Mouse (Mus musculus): ENCODE data around the gene Zfp598. TPM values are rescaled to one million over a fixed set of nuclear protein-coding genes. Genes with fewer than 3 reads are reported as not detected.

Gene Zfp598
- polyA plus RNA-seq, 1 experiment from 2014 or later, result 18.1 TPM

DNA sequence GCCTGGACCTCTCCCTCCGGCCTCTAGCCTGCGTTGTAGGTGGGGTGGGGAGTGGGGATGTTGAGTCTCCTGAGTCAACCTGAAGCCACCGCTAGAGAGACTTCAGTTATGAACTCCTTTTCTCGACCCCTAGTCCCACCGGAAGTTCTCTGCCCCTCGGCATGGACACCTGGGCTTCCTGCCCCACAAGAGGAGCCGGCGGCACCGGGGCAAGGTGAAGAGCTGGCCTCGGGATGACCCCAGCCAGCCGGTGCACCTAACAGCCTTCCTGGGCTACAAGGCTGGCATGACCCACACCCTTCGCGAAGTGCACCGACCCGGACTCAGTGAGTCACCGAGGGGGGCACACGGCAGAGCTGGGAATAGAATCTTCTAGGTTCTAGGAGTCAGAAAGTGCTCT lies 58.7 kb downstream of the Zfp598 start:
- H3K9ac ChIP-seq (ENCODE audit: low read depth, low read length), result no peak overlapping the region
- TF ChIP-seq CTCF (IDR thresholded peaks at IDR 0.05; ENCODE audit: low read depth), result no peak
- no peaks in the 10 kb centered on the region for H3K27me3 ChIP-seq (ENCODE audit: insufficient read depth, low read length)
- no peaks in the 10 kb centered on the region for H3K36me3 ChIP-seq (ENCODE audit: insufficient read depth, low read length)
- WGBS, result 66% methylated on average over 17 of the region's 17 CpGs
- ATAC-seq (replicated peaks; ENCODE audit: low FRiP score, low read depth) (no peak), DNase-seq (ENCODE audit: low spot score) (no peak)
- no peak overlapping the region for H3K4me3 ChIP-seq (replicated peaks; ENCODE audit: low read depth, low read length)
- H3K4me2 ChIP-seq (ENCODE audit: low read length), result no peak overlapping the region
- no peaks in the 10 kb centered on the region for H3K4me1 ChIP-seq (replicated peaks; ENCODE audit: insufficient read depth, low read length)
- no peak overlapping the region for H3K27ac ChIP-seq
- no peaks in the 10 kb centered on the region for H3K9me3 ChIP-seq (replicated peaks; ENCODE audit: low read length)

DNA sequence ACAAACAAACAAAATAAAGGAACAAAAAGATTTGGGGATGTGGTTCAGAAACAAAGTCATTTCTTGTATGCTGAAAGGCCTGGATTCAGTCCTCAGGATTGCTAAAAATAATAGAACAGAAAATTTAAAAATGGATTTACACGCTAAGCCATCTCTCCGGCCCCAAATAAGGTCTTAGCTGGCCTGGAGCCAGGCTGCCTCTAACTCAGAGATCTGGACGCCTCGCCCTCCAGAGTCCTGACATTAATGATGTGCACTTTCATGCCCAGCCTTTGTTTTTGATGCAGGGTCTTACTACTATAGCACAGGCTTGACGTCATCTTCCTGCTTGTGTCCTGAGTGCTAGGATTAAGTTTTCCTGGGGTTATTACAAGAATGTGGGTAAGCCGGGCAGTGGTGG lies 59.6 kb downstream of the Zfp598 start:
- Histone ChIP-seq H3K9ac (ENCODE audit: low read depth, low read length) (no peak overlapping the region), H3K36me3 (ENCODE audit: insufficient read depth, low read length) (no peaks in the 10 kb centered on the region), H3K4me1 (replicated peaks; ENCODE audit: insufficient read depth, low read length) (no peaks in the 10 kb centered on the region), H3K27ac (no peak overlapping the region), H3K9me3 (replicated peaks; ENCODE audit: low read length) (no peaks in the 10 kb centered on the region), H3K4me3 (replicated peaks; ENCODE audit: low read depth, low read length) (no peak overlapping the region), H3K4me2 (ENCODE audit: low read length) (no peak overlapping the region), H3K27me3 (ENCODE audit: insufficient read depth, low read length) (no peaks in the 10 kb centered on the region)
- ATAC-seq (replicated peaks; ENCODE audit: low FRiP score, low read depth) (no peak), DNase-seq (ENCODE audit: low spot score) (no peak)
- no peak for TF ChIP-seq CTCF (IDR thresholded peaks at IDR 0.05; ENCODE audit: low read depth)
- WGBS, result 69% methylated on average over 6 of the region's 6 CpGs

DNA sequence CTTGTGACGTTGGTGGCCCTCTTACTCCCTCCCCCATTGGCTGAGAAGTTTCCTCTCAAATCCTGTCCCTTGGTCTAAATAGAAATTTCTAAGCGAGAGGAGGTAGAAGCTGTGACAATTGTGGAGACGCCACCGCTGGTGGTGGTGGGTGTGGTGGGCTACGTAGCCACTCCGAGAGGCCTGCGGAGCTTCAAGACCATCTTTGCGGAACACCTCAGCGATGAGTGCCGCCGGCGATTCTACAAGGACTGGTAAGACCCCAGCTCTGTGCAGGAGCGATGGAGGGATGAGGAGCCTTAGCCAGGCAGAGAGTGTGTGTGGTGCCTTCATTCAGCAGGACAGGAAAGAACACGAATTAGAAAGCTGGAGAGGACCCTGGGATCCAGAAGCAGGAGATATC lies 61.3 kb downstream of the Zfp598 start:
- no peaks in the 10 kb centered on the region for H3K9me3 ChIP-seq (replicated peaks; ENCODE audit: low read length)
- no peak overlapping the region for H3K9ac ChIP-seq (ENCODE audit: low read depth, low read length)
- no peaks in the 10 kb centered on the region for H3K27me3 ChIP-seq (ENCODE audit: insufficient read depth, low read length)
- 83% methylated on average over 14 of the region's 14 CpGs for WGBS
- no peak for TF ChIP-seq CTCF (IDR thresholded peaks at IDR 0.05; ENCODE audit: low read depth)
- no peak overlapping the region for H3K27ac ChIP-seq
- ATAC-seq (replicated peaks; ENCODE audit: low FRiP score, low read depth) (no peak), DNase-seq (ENCODE audit: low spot score) (no peak)
- peaks cover 1% of the 10 kb centered on the region for H3K4me1 ChIP-seq (replicated peaks; ENCODE audit: insufficient read depth, low read length)
- no peak overlapping the region for H3K4me3 ChIP-seq (replicated peaks; ENCODE audit: low read depth, low read length)
- H3K36me3 ChIP-seq (ENCODE audit: insufficient read depth, low read length), result no peaks in the 10 kb centered on the region
- no peak overlapping the region for H3K4me2 ChIP-seq (ENCODE audit: low read length)

Other genes starting within 250 kb of the Zfp598 start
- 109 and 136 TPM in 2 replicates for gene Eci1, start 243.0 kb upstream of the Zfp598 start, polyA plus RNA-seq (2015; fragmentation: Nextera tagmentation; extraction: Ambion mirVana)
- gene Dnase1l2, start 226.6 kb upstream of the Zfp598 start, polyA plus RNA-seq (2015; fragmentation: Nextera tagmentation; extraction: Ambion mirVana), result 3.8 and 4.1 TPM in 2 replicates
- gene E4f1, start 199.4 kb upstream of the Zfp598 start, polyA plus RNA-seq (2015; fragmentation: Nextera tagmentation; extraction: Ambion mirVana), result 9.8 and 12.0 TPM in 2 replicates
- gene Pgp, start 199.3 kb upstream of the Zfp598 start, polyA plus RNA-seq (2015; fragmentation: Nextera tagmentation; extraction: Ambion mirVana), result 61.7 and 64.0 TPM in 2 replicates
- 1.2 and 1.6 TPM in 2 replicates for gene Bricd5, start 195.8 kb upstream of the Zfp598 start, polyA plus RNA-seq (2015; fragmentation: Nextera tagmentation; extraction: Ambion mirVana)
- 24.1 and 24.2 TPM in 2 replicates for gene Mlst8, start 190.6 kb upstream of the Zfp598 start, polyA plus RNA-seq (2015; fragmentation: Nextera tagmentation; extraction: Ambion mirVana)
- gene Caskin1, start 181.1 kb upstream of the Zfp598 start, polyA plus RNA-seq (2015; fragmentation: Nextera tagmentation; extraction: Ambion mirVana), result 0.82 and 1.1 TPM in 2 replicates
- 59.4 and 67.3 TPM in 2 replicates for gene Traf7, start 141.7 kb upstream of the Zfp598 start, polyA plus RNA-seq (2015; fragmentation: Nextera tagmentation; extraction: Ambion mirVana)
- 3.5 and 3.7 TPM in 2 replicates for gene Rab26, start 135.5 kb upstream of the Zfp598 start, polyA plus RNA-seq (2015; fragmentation: Nextera tagmentation; extraction: Ambion mirVana)
- 10.6 and 17.7 TPM in 2 replicates for gene Pkd1, start 119.9 kb upstream of the Zfp598 start, polyA plus RNA-seq (2015; fragmentation: Nextera tagmentation; extraction: Ambion mirVana)
- gene Tsc2, start 37.1 kb upstream of the Zfp598 start, polyA plus RNA-seq (2015; fragmentation: Nextera tagmentation; extraction: Ambion mirVana), result 36.4 and 42.4 TPM in 2 replicates
- 13.4 and 14.9 TPM in 2 replicates for gene Nthl1, start 37.0 kb upstream of the Zfp598 start, polyA plus RNA-seq (2015; fragmentation: Nextera tagmentation; extraction: Ambion mirVana)
- 141 and 145 TPM in 2 replicates for gene Slc9a3r2, start 19.4 kb upstream of the Zfp598 start, polyA plus RNA-seq (2015; fragmentation: Nextera tagmentation; extraction: Ambion mirVana)
- 0.32 and 0.38 TPM in 2 replicates for gene Npw, start 11.2 kb upstream of the Zfp598 start, polyA plus RNA-seq (2015; fragmentation: Nextera tagmentation; extraction: Ambion mirVana)
- 1.4 and 1.7 TPM in 2 replicates for gene Syngr3, start 20.3 kb downstream of the Zfp598 start, polyA plus RNA-seq (2015; fragmentation: Nextera tagmentation; extraction: Ambion mirVana)
- 43.3 and 47.6 TPM in 2 replicates for gene Gfer, start 26.5 kb downstream of the Zfp598 start, polyA plus RNA-seq (2015; fragmentation: Nextera tagmentation; extraction: Ambion mirVana)
- gene Noxo1, start 26.5 kb downstream of the Zfp598 start, polyA plus RNA-seq (2015; fragmentation: Nextera tagmentation; extraction: Ambion mirVana), result 2.6 and 2.7 TPM in 2 replicates
- 50.5 and 57.3 TPM in 2 replicates for gene Tbl3, start 38.0 kb downstream of the Zfp598 start, polyA plus RNA-seq (2015; fragmentation: Nextera tagmentation; extraction: Ambion mirVana)
- not detected in 2 replicates for gene Rnf151, start 48.4 kb downstream of the Zfp598 start, polyA plus RNA-seq (2015; fragmentation: Nextera tagmentation; extraction: Ambion mirVana)
- gene Rps2, start 48.4 kb downstream of the Zfp598 start, polyA plus RNA-seq (2015; fragmentation: Nextera tagmentation; extraction: Ambion mirVana), result 1,452 and 1,460 TPM in 2 replicates
- 417 and 419 TPM in 2 replicates for gene Ndufb10, start 54.8 kb downstream of the Zfp598 start, polyA plus RNA-seq (2015; fragmentation: Nextera tagmentation; extraction: Ambion mirVana)
- 0.36 and 0.38 TPM in 2 replicates for gene Rpl3l, start 58.1 kb downstream of the Zfp598 start, polyA plus RNA-seq (2015; fragmentation: Nextera tagmentation; extraction: Ambion mirVana)
- gene Msrb1, start 67.0 kb downstream of the Zfp598 start, polyA plus RNA-seq (2015; fragmentation: Nextera tagmentation; extraction: Ambion mirVana), result 45.8 and 48.6 TPM in 2 replicates
- 33.0 and 38.6 TPM in 2 replicates for gene Hs3st6, start 83.3 kb downstream of the Zfp598 start, polyA plus RNA-seq (2015; fragmentation: Nextera tagmentation; extraction: Ambion mirVana)
- 0.23 and 0.47 TPM in 2 replicates for gene Meiob, start 134.6 kb downstream of the Zfp598 start, polyA plus RNA-seq (2015; fragmentation: Nextera tagmentation; extraction: Ambion mirVana)
- 99.7 and 101 TPM in 2 replicates for gene Hagh, start 170.5 kb downstream of the Zfp598 start, polyA plus RNA-seq (2015; fragmentation: Nextera tagmentation; extraction: Ambion mirVana)
- gene Fahd1, start 180.7 kb downstream of the Zfp598 start, polyA plus RNA-seq (2015; fragmentation: Nextera tagmentation; extraction: Ambion mirVana), result 88.0 and 90.7 TPM in 2 replicates
- gene Igfals, start 196.3 kb downstream of the Zfp598 start, polyA plus RNA-seq (2015; fragmentation: Nextera tagmentation; extraction: Ambion mirVana), result 6.8 and 8.2 TPM in 2 replicates
- gene Nubp2, start 216.7 kb downstream of the Zfp598 start, polyA plus RNA-seq (2015; fragmentation: Nextera tagmentation; extraction: Ambion mirVana), result 55.9 and 57.5 TPM in 2 replicates
- 53.4 and 55.9 TPM in 2 replicates for gene Spsb3, start 217.0 kb downstream of the Zfp598 start, polyA plus RNA-seq (2015; fragmentation: Nextera tagmentation; extraction: Ambion mirVana)
- gene Eme2, start 225.4 kb downstream of the Zfp598 start, polyA plus RNA-seq (2015; fragmentation: Nextera tagmentation; extraction: Ambion mirVana), result 29.5 and 29.6 TPM in 2 replicates
- 141 TPM in 2 replicates for gene Mrps34, start 225.4 kb downstream of the Zfp598 start, polyA plus RNA-seq (2015; fragmentation: Nextera tagmentation; extraction: Ambion mirVana)
- 87.1 and 93.1 TPM in 2 replicates for gene Nme3, start 226.8 kb downstream of the Zfp598 start, polyA plus RNA-seq (2015; fragmentation: Nextera tagmentation; extraction: Ambion mirVana)